Mouse (Mus musculus) limb, embryonic 11.5 days (tissue): ENCODE data around the gene Vgll2. TPM values are rescaled to one million over a fixed set of nuclear protein-coding genes. Genes with fewer than 3 reads are reported as not detected.

Experiments used
- ATAC-seq: fragments of 200-750 bp; cut with Nextera tagmentation; 2 replicates; pipeline ENCODE4 v1.8.0; 2017; ENCODE audit warnings: low read depth; ENCODE audit not compliant: insufficient number of reproducible peaks, low FRiP score, low TSS enrichment
- DNase-seq: peaks from one replicate; pipeline ENCODE4 v3.0.0-alpha.2; 2015; ENCODE audit warnings: low spot score
- H3K27ac ChIP-seq: fragments of 300-500 bp; sonication (generic); replicated peaks from 2 replicates; pipeline ENCODE4 v1.5.1; 2014; ENCODE audit warnings: low read depth, mild to moderate bottlenecking, low read length
- H3K27me3 ChIP-seq: fragments of 300-500 bp; sonication (generic); 2 replicates; pipeline ENCODE4 v1.6.1; 2014; ENCODE audit warnings: mild to moderate bottlenecking, low read length, mixed read lengths; ENCODE audit not compliant: control insufficient read depth, insufficient read depth
- H3K36me3 ChIP-seq: fragments of 300-500 bp; sonication (generic); 2 replicates; pipeline ENCODE4 v1.6.1; 2014; ENCODE audit warnings: mild to moderate bottlenecking, low read length, moderate library complexity, mixed read lengths; ENCODE audit not compliant: control insufficient read depth, insufficient read depth
- H3K4me1 ChIP-seq: fragments of 300-500 bp; sonication (generic); 2 replicates; pipeline ENCODE4 v1.6.1; 2014; ENCODE audit warnings: low read length, mixed read lengths; ENCODE audit not compliant: control insufficient read depth, insufficient read depth
- H3K4me2 ChIP-seq: fragments of 300-500 bp; sonication (generic); 2 replicates; pipeline ENCODE4 v1.6.1; 2014; ENCODE audit warnings: low read depth, mild to moderate bottlenecking, moderate library complexity; ENCODE audit not compliant: severe bottlenecking
- H3K4me3 ChIP-seq: fragments of 300-500 bp; sonication (generic); 2 replicates; pipeline ENCODE4 v1.5.1; 2014; ENCODE audit warnings: low read depth, low read length
- H3K9ac ChIP-seq: fragments of 300-500 bp; sonication (generic); 2 replicates; pipeline ENCODE4 v1.6.1; 2014; ENCODE audit warnings: mild to moderate bottlenecking, low read length
- H3K9me3 ChIP-seq: fragments of 300-500 bp; sonication (generic); 2 replicates; pipeline ENCODE4 v1.6.1; 2016; ENCODE audit warnings: low read length; ENCODE audit not compliant: control insufficient read depth
- WGBS: fragments of 180-500 bp; shearing (Covaris S2); extraction: QIAGEN DNeasy Blood & Tissue Kit; methylation state at CpG from one replicate; pipeline ENCODE4 v1.1.7; 2014; 5-methylcytosine and 5-hydroxymethylcytosine counted together
- microRNA-seq: library from miRNA; unstranded; fragments of <30 nt; microRNA quantifications from one replicate; pipeline ENCODE4, GENCODE M21; 2016
- polyA plus RNA-seq: library from polyadenylated mRNA; unstranded; fragments of >200 nt; fragmentation: Nextera tagmentation; extraction: Ambion mirVana; gene quantifications from 2 replicates; pipeline ENCODE4 v1.2.1, GENCODE M21; 2014

The Vgll2 gene
- polyA plus RNA-seq, 1 experiment from 2014 or later = 7.9 TPM

GRCm38 (mm10) chr10:52033729-52034128 is 11.4 kb downstream of the Vgll2 start:
- Histone ChIP-seq H3K4me1 (no peaks in the 10 kb centered on the region), H3K27ac (no peak overlapping the region), H3K9ac (no peak overlapping the region), H3K4me3 (no peak overlapping the region), H3K9me3 (no peaks in the 10 kb centered on the region), H3K4me2 (no peak overlapping the region), H3K27me3 (peaks cover 21% of the 10 kb centered on the region), H3K36me3 (no peaks in the 10 kb centered on the region)
- DNase-seq = no peak
- no peak for ATAC-seq

DNA sequence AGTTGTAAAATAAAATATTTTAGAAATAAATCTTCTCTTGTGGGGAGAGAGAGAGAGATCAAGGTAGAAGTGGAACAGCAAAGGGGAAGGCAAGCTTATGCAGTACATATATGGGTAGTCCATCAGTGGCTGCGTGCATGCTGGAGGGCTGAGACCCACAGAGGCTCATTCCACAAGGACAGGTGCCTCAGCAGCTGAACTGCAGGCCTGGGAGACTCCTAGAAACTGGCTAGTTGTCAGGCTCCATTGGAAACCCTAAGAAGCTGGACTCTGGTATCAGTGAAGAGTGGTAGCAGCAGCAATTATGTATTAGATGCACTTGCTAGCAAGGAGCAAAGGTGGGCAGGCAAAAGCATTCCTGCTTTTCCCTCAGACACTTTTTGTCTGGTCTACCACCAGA is 17.1 kb downstream of the Vgll2 start:
- 81% methylated on average over 1 of the region's 1 CpGs for WGBS
- no peak overlapping the region for H3K4me2 ChIP-seq
- H3K4me3 ChIP-seq = no peak overlapping the region
- no peak overlapping the region for H3K9ac ChIP-seq
- H3K27me3 ChIP-seq = no peaks in the 10 kb centered on the region
- ATAC-seq = no peak
- H3K27ac ChIP-seq = no peak overlapping the region
- no peaks in the 10 kb centered on the region for H3K4me1 ChIP-seq
- no peaks in the 10 kb centered on the region for H3K36me3 ChIP-seq
- no peaks in the 10 kb centered on the region for H3K9me3 ChIP-seq
- no peak for DNase-seq

- ATAC-seq (no peak), DNase-seq (no peak)
- Histone ChIP-seq H3K9ac (no peak overlapping the region), H3K4me2 (no peak overlapping the region), H3K27ac (no peak overlapping the region), H3K4me1 (no peaks in the 10 kb centered on the region), H3K9me3 (no peaks in the 10 kb centered on the region), H3K27me3 (no peaks in the 10 kb centered on the region), H3K4me3 (no peak overlapping the region), H3K36me3 (no peaks in the 10 kb centered on the region)
- WGBS = 78% methylated on average over 5 of the region's 5 CpGs
Observed at GRCm38 (mm10) chr10:52043086-52043485, 20.8 kb downstream of the Vgll2 start.

GRCm38 (mm10) chr10:52048287-52048686 is 26.0 kb downstream of the Vgll2 start:
- Histone ChIP-seq H3K4me3 (no peak overlapping the region), H3K27ac (no peak overlapping the region), H3K9me3 (no peaks in the 10 kb centered on the region), H3K4me1 (no peaks in the 10 kb centered on the region), H3K4me2 (no peak overlapping the region), H3K27me3 (no peaks in the 10 kb centered on the region), H3K36me3 (no peaks in the 10 kb centered on the region), H3K9ac (no peak overlapping the region)
- 84% methylated on average over 3 of the region's 3 CpGs for WGBS
- ATAC-seq = no peak
- DNase-seq = no peak

DNA sequence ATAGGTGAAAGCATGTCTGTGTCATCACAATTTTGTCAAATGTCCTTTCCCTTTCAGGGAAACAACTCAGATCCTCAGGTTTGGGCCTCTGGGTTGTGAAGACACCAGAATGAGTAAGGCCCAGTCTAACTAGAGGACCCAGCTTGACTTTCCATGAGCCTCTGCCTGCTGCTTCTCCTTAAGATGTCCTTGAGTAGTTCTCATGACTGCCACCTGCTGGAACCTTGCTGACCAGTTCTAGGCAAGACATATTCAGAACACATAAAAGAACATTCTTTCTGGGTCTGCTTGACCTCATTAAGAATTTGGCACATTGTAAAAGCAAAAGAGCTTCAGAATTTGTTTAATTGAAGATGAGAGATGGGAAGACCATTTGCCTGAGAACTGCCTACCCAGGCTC is 50.2 kb downstream of the Vgll2 start:
- Histone ChIP-seq H3K4me2 (no peak overlapping the region), H3K27ac (no peak overlapping the region), H3K27me3 (no peaks in the 10 kb centered on the region), H3K9me3 (no peaks in the 10 kb centered on the region), H3K36me3 (no peaks in the 10 kb centered on the region), H3K4me3 (no peak overlapping the region), H3K4me1 (no peaks in the 10 kb centered on the region), H3K9ac (no peak overlapping the region)
- peak; percentile 62 for DNase-seq
- peak; percentile 65; the same call in 1 of the 2 replicates for ATAC-seq

Small RNA genes within 50 kb of the gene (microRNA-seq; reads per million reads assigned to microRNA genes)
- gene Gm24084 = not detected

Other genes with a start within 250 kb of the Vgll2 start
- gene Ros1, start 172.7 kb downstream of the Vgll2 start, polyA plus RNA-seq = not detected in 2 replicates
- 21.9 and 26.4 TPM in 2 replicates for gene Dcbld1, start 211.1 kb downstream of the Vgll2 start, polyA plus RNA-seq